ENCODE assay signal across 8 mouse cellular contexts in genomic region chr2:26507961-26508391, GRCm38 (mm10). TPM values are rescaled to one million over a fixed set of nuclear protein-coding genes. Genes with fewer than 3 reads are reported as not detected.
A peak's percentile ranks its signal among the peaks of the same experiment; 100 is the strongest.
DNase-seq lines count a peak whose midpoint lies in the region; ATAC-seq and TF ChIP-seq lines count a peak whose summit lies in the region.

No protein-coding gene starts in this region.

- no peaks in the 10 kb centered on the region for H3K36me3 ChIP-seq in lung, postnatal 0 days (ENCODE audit: insufficient read depth, low read length)
- H3K36me3 ChIP-seq in embryonic facial prominence, embryonic 13.5 days = no peaks in the 10 kb centered on the region
- H3K36me3 ChIP-seq in intestine, postnatal 0 days (ENCODE audit: control insufficient read depth, insufficient read depth) = no peaks in the 10 kb centered on the region
- H3K36me3 ChIP-seq in stomach, embryonic 14.5 days (ENCODE audit: control insufficient read depth, insufficient read depth, low read length) = no peaks in the 10 kb centered on the region

- H3K4me1 ChIP-seq in lung, postnatal 0 days (ENCODE audit: insufficient read depth, low read depth, low read length) = peaks cover 19% of the 10 kb centered on the region
- H3K4me1 ChIP-seq in lung, adult 2 months (ENCODE audit: control insufficient read depth, insufficient read depth, low read length) = peaks cover 14% of the 10 kb centered on the region
- peaks cover 55% of the 10 kb centered on the region for H3K4me1 ChIP-seq in embryonic facial prominence, embryonic 13.5 days
- H3K4me1 ChIP-seq in intestine, postnatal 0 days (replicated peaks; ENCODE audit: control insufficient read depth, insufficient read depth, low read length) = no peaks in the 10 kb centered on the region
- peaks cover 42% of the 10 kb centered on the region for H3K4me1 ChIP-seq in stomach, embryonic 14.5 days (ENCODE audit: control insufficient read depth, insufficient read depth, low read length)

- H3K4me3 ChIP-seq in lung, postnatal 0 days (ENCODE audit: low read depth, low read length) = no peak overlapping the region
- no peak overlapping the region for H3K4me3 ChIP-seq in lung, adult 2 months (replicated peaks; ENCODE audit: extremely low read depth, low read depth, low read length)
- H3K4me3 ChIP-seq in embryonic facial prominence, embryonic 13.5 days = no peak overlapping the region
- H3K4me3 ChIP-seq in intestine, postnatal 0 days (ENCODE audit: low read depth, low read length) = no peak overlapping the region
- no peak overlapping the region for H3K4me3 ChIP-seq in stomach, embryonic 14.5 days (ENCODE audit: low read depth, low read length)

- peak overlapping the region; percentile 82 for H3K27ac ChIP-seq in lung, postnatal 0 days (ENCODE audit: low read length)
- peak overlapping the region; percentile 96 for H3K27ac ChIP-seq in embryonic facial prominence, embryonic 13.5 days
- peak overlapping the region; percentile 68 for H3K27ac ChIP-seq in intestine, postnatal 0 days (ENCODE audit: low read depth, low read length)
- H3K27ac ChIP-seq in stomach, embryonic 14.5 days (ENCODE audit: low read length) = peak overlapping the region; percentile 95

- no peak overlapping the region for H3K9ac ChIP-seq in lung, postnatal 0 days (replicated peaks; ENCODE audit: low read depth)
- 0 out of 2 replicates have a peak overlapping the region, but pooled peaks have one; percentile 37 for H3K9ac ChIP-seq in embryonic facial prominence, embryonic 13.5 days
- no peak overlapping the region for H3K9ac ChIP-seq in intestine, postnatal 0 days (ENCODE audit: low read depth, low read length)
- no peak overlapping the region for H3K9ac ChIP-seq in stomach, embryonic 14.5 days (replicated peaks; ENCODE audit: low read depth, low read length)

- TF ChIP-seq POLR2A in lung, adult 2 months (IDR thresholded peaks at IDR 0.05; ENCODE audit: borderline replicate concordance, extremely low read depth, low read depth, low read length) = no peak

- no peaks in the 10 kb centered on the region for H3K27me3 ChIP-seq in lung, postnatal 0 days (replicated peaks; ENCODE audit: insufficient read depth, low read length)
- H3K27me3 ChIP-seq in embryonic facial prominence, embryonic 13.5 days = 0 out of 2 replicates have a peak, but pooled peaks cover 2% of the 10 kb centered on the region
- H3K27me3 ChIP-seq in intestine, postnatal 0 days (replicated peaks; ENCODE audit: control insufficient read depth, insufficient read depth, low read length) = no peaks in the 10 kb centered on the region
- H3K27me3 ChIP-seq in stomach, embryonic 14.5 days (ENCODE audit: control insufficient read depth, insufficient read depth, low read length) = no peaks in the 10 kb centered on the region

- DNase-seq in lung, postnatal 0 days (ENCODE audit: low spot score) = peak; percentile 74
- no peak for DNase-seq in lung, adult 2 months
- no peak for DNase-seq in retina, embryonic 14.5 days (ENCODE audit: low spot score)
- DNase-seq in right cerebral cortex, adult 2 months (ENCODE audit: low spot score in 2 of 2) = no peak

- no peak for TF ChIP-seq CTCF in lung, postnatal 0 days (IDR thresholded peaks at IDR 0.05)
- no peak for TF ChIP-seq CTCF in lung, adult 2 months (IDR thresholded peaks at IDR 0.05; ENCODE audit: insufficient read depth, low read length)
- TF ChIP-seq CTCF in intestine, postnatal 0 days (IDR thresholded peaks at IDR 0.05; ENCODE audit: low read depth) = no peak

- WGBS in lung, postnatal 0 days = 13% methylated on average over 6 of the region's 6 CpGs
- 18% methylated on average over 6 of the region's 6 CpGs for WGBS in lung, adult 2 months
- WGBS in embryonic facial prominence, embryonic 13.5 days = under 1% methylated on average over 6 of the region's 6 CpGs
- WGBS in intestine, postnatal 0 days = 37% methylated on average over 6 of the region's 6 CpGs
- 12% methylated on average over 6 of the region's 6 CpGs for WGBS in stomach, embryonic 14.5 days

- no peaks in the 10 kb centered on the region for H3K9me3 ChIP-seq in lung, postnatal 0 days (ENCODE audit: low read length)
- H3K9me3 ChIP-seq in embryonic facial prominence, embryonic 13.5 days = no peaks in the 10 kb centered on the region
- no peaks in the 10 kb centered on the region for H3K9me3 ChIP-seq in intestine, postnatal 0 days (ENCODE audit: control insufficient read depth)
- no peaks in the 10 kb centered on the region for H3K9me3 ChIP-seq in stomach, embryonic 14.5 days (ENCODE audit: control insufficient read depth, low read depth, low read length)

- ATAC-seq in lung, postnatal 0 days = peak; percentile 12; the same call in 1 of the 2 replicates
- no peak for ATAC-seq in embryonic facial prominence, embryonic 13.5 days (ENCODE audit: insufficient number of reproducible peaks, insufficient read depth, low FRiP score, low TSS enrichment, low read depth)
- no peak for ATAC-seq in intestine, postnatal 0 days
- ATAC-seq in stomach, embryonic 14.5 days (ENCODE audit: insufficient number of reproducible peaks, insufficient read depth, low FRiP score, low read depth) = no peak
- no peak for ATAC-seq in megakaryocyte progenitor cell, adult 5-6 weeks (replicated peaks; ENCODE audit: poor library complexity)

- TF ChIP-seq EP300 in lung, postnatal 0 days (IDR thresholded peaks at IDR 0.05) = no peak

- peak overlapping the region; percentile 12; the same call in 1 of the 2 replicates for H3K4me2 ChIP-seq in lung, postnatal 0 days (replicated peaks; ENCODE audit: low read depth, low read length)
- peak overlapping the region; percentile 44 for H3K4me2 ChIP-seq in embryonic facial prominence, embryonic 13.5 days
- no peak overlapping the region for H3K4me2 ChIP-seq in intestine, postnatal 0 days (replicated peaks; ENCODE audit: low read depth)
- peak overlapping the region; percentile 35; the same call in 1 of the 2 replicates for H3K4me2 ChIP-seq in stomach, embryonic 14.5 days (replicated peaks; ENCODE audit: low read depth, low read length)

RNA-seq across cellular contexts. Expression of gene Notch1, which starts 8.5 kb away (rescaled TPM):
- polyA plus RNA-seq in lung, postnatal 0 days (2015; fragmentation: Nextera tagmentation; extraction: Ambion mirVana) = 11.8 and 14.7 TPM in 2 replicates
- 108 and 124 TPM in 2 replicates for polyA plus RNA-seq in lung, adult 2 months (2012; rRNA removed)
- 17.3 and 17.8 TPM in 2 replicates for polyA plus RNA-seq in embryonic facial prominence, embryonic 13.5 days (2015; fragmentation: Nextera tagmentation; extraction: Ambion mirVana)
- polyA plus RNA-seq in intestine, postnatal 0 days (2015; fragmentation: Nextera tagmentation; extraction: Ambion mirVana) = 3.6 and 3.7 TPM in 2 replicates
- 29.5 and 31.7 TPM in 2 replicates for polyA plus RNA-seq in stomach, embryonic 14.5 days (2014; fragmentation: Nextera tagmentation; extraction: Ambion mirVana)
- 15.5 and 19.0 TPM in 2 replicates for total RNA-seq in megakaryocyte progenitor cell, adult 5-6 weeks (2015)
- 8.8 and 9.3 TPM in 2 replicates for total RNA-seq in megakaryocyte progenitor cell, adult 5-6 weeks (2017)
